In the genomic region with DNA sequence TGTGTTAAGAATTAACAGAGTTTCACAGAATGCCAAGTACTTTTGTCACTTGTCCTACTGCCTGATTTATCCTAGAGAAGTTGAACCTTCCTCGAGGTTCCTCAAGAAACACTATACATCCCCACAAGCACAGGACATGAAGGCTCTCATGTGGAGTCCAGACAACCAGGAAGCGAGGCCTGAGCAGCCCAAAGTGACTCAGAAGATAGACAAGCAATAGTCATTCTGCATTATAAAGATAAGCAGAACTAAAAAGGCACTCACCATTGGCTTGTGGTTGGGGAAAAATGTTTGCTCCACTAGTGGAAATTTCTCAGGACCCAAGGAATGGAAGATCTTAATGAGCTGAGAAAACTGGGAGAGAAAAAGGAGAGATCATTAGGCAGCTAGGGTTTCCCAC, we compare ENCODE assay signal across 13 mouse cellular contexts. TPM values are rescaled to one million over a fixed set of nuclear protein-coding genes. Genes with fewer than 3 reads are reported as not detected.
"Had no signal": no experiment of that assay in that cellular context is flagged by ENCODE, and none has a peak within 500 bp of the region (broad histone marks: within the 10 kb centered on the region; RNA-seq: fewer than 3 reads in every experiment).

No protein-coding gene starts in this region.

- H3K27me3 ChIP-seq: kidney, embryonic 15.5 days; limb, embryonic 12.5 days; lung, embryonic 15.5 days; neural tube, embryonic 15.5 days had no signal

- H3K4me1 ChIP-seq: limb, embryonic 12.5 days; lung, embryonic 15.5 days; midbrain, embryonic 10.5 days; neural tube, embryonic 15.5 days had no signal

- H3K27ac ChIP-seq: kidney, embryonic 15.5 days; limb, embryonic 12.5 days; lung, embryonic 15.5 days; macrophage; midbrain, embryonic 10.5 days; neural tube, embryonic 15.5 days; stomach, postnatal 0 days had no signal

- H3K4me3 ChIP-seq: kidney, embryonic 15.5 days; limb, embryonic 12.5 days; lung, embryonic 15.5 days; midbrain, embryonic 10.5 days; myocyte; neural tube, embryonic 15.5 days had no signal

- H3K9me3 ChIP-seq: kidney, embryonic 15.5 days; limb, embryonic 12.5 days; lung, embryonic 15.5 days; midbrain, embryonic 10.5 days; neural tube, embryonic 15.5 days had no signal

- H3K9ac ChIP-seq: kidney, embryonic 15.5 days; limb, embryonic 12.5 days; lung, embryonic 15.5 days; neural tube, embryonic 15.5 days had no signal

- DNase-seq: kidney, postnatal 25 days; lung, postnatal 14 days; midbrain, embryonic 14.5 days had no signal

- ATAC-seq: inflammation-experienced regulatory T-cells, adult 6 months; intestine, postnatal 0 days had no signal

- H3K4me2 ChIP-seq: kidney, embryonic 15.5 days; limb, embryonic 12.5 days; lung, embryonic 15.5 days; neural tube, embryonic 15.5 days had no signal

- H3K36me3 ChIP-seq: midbrain, embryonic 10.5 days had no signal

RNA-seq across cellular contexts. Expression of a gene that starts 51.1 kb away (rescaled TPM):
- polyA plus RNA-seq: inflammation-experienced regulatory T-cells, adult 6 months had no signal
